Mouse (Mus musculus): ENCODE results near the gene Kcng4. TPM values are rescaled to one million over a fixed set of nuclear protein-coding genes. Genes with fewer than 3 reads are reported as not detected.
A peak's percentile ranks its signal among the peaks of the same experiment; 100 is the strongest.

The Kcng4 gene
- polyA plus RNA-seq, 1 experiment from 2014 or later: 0.19 TPM

DNA sequence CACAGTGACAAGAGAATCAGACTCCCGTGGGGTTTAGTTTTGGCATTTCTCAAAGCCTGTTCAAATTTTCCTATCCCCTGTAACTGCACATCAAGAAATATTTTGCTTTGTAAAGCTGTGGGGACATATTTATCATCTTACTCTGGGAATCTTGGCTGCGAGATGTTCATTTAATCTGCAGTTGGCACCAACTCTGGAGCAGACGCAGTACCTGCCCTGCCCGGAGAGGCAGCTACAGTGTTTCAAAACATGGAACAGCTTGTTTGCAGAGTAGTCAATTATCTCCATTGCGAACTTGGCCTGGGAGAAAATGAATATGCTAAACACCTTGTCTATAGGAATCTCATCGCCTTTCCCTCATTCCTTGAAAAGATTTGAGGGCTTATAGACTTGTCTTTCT is 2.8 kb upstream of the Kcng4 start:
- WGBS: 73% methylated on average over 6 of the region's 6 CpGs
- no peak overlapping the region for H3K9ac ChIP-seq

DNA sequence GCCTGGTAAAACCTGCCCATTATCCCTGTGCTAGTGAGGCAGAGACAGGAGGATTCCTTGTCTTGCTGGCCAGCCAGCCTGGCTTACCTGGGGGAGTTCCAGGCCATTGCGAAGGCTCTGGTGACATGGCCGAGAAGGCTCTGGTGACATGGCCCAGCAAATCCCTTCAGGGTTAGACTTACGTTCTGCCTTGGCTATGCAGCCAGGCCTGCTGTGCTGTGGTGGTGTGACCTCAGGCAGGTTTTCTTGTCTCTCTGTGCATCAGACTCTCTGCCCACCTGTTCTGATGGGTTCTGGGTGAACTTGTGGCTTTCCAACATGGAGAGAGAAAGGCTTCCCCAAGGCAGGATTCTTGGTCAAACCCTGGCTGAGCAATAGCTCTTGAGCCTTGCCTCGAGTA is 1.9 kb upstream of the Kcng4 start:
- Histone ChIP-seq H3K4me1 (peaks cover 16% of the 10 kb centered on the region), H3K9ac (no peak overlapping the region), H3K36me3 (no peaks in the 10 kb centered on the region), H3K4me2 (no peak overlapping the region), H3K9me3 (no peaks in the 10 kb centered on the region), H3K4me3 (no peak overlapping the region), H3K27ac (no peak overlapping the region), H3K27me3 (peaks cover 18% of the 10 kb centered on the region)
- 81% methylated on average over 4 of the region's 4 CpGs for WGBS
- no peak for ATAC-seq (ENCODE audit: insufficient number of reproducible peaks, low FRiP score, low TSS enrichment, low read depth)

More for the DNA sequence above, 2.8 kb upstream of the Kcng4 start:
- Histone ChIP-seq H3K36me3 (no peaks in the 10 kb centered on the region), H3K9me3 (no peaks in the 10 kb centered on the region), H3K4me1 (peaks cover 16% of the 10 kb centered on the region), H3K4me2 (no peak overlapping the region), H3K4me3 (no peak overlapping the region), H3K27ac (no peak overlapping the region), H3K27me3 (peaks cover 10% of the 10 kb centered on the region)
- ATAC-seq (ENCODE audit: insufficient number of reproducible peaks, low FRiP score, low TSS enrichment, low read depth): no peak

DNA sequence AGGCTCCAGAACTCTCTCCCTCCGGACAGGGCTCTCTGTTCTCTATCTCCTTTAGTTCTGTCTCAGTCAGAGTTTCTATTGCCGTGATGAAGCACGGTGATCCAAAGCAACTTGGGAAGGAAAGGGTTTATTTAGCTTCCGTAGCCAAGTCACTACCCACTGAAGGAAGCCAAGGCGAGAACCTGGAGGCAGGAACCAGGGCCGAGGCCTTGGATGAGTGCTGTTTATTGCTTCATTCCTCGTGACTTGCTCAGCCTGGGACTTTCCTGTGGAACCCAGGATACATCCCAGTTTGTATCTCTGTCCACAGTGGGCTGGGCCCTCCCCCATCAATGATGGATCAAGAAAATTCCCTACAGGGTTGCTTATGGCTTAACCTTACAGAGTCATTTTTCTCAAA is 1.3 kb upstream of the Kcng4 start:
- no peaks in the 10 kb centered on the region for H3K36me3 ChIP-seq
- no peak overlapping the region for H3K27ac ChIP-seq
- H3K4me2 ChIP-seq: no peak overlapping the region
- H3K4me1 ChIP-seq: peaks cover 16% of the 10 kb centered on the region
- 49% methylated on average over 7 of the region's 7 CpGs for WGBS
- H3K27me3 ChIP-seq: peaks cover 18% of the 10 kb centered on the region
- H3K9me3 ChIP-seq: no peaks in the 10 kb centered on the region
- H3K9ac ChIP-seq: no peak overlapping the region
- no peak for ATAC-seq (ENCODE audit: insufficient number of reproducible peaks, low FRiP score, low TSS enrichment, low read depth)
- no peak overlapping the region for H3K4me3 ChIP-seq

DNA sequence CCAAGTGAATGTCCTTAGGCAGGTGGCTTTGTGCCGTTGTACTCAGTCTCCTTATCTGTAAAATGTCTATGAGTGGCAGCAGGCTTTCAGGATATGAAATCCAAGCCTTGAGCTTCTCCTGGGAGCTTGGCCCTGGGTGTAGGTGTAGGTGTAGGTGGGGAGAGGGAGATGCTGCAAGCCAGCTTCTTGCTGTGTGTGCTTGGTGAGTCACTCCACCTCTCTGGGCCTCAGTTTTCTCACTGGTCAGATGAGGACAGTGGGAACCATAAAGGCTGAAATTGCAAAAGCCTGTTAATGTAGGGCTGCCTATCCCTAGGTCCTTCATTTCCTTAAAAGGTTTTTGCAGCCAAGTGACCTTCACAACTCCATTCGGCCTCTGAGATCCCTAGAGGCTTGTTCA is 478 bp upstream of the Kcng4 start:
- Histone ChIP-seq H3K9ac (no peak overlapping the region), H3K27ac (no peak overlapping the region), H3K27me3 (peaks cover 18% of the 10 kb centered on the region), H3K9me3 (no peaks in the 10 kb centered on the region), H3K4me2 (no peak overlapping the region), H3K4me3 (no peak overlapping the region), H3K36me3 (no peaks in the 10 kb centered on the region), H3K4me1 (peaks cover 16% of the 10 kb centered on the region)
- no peak for ATAC-seq (ENCODE audit: insufficient number of reproducible peaks, low FRiP score, low TSS enrichment, low read depth)
- WGBS: 57% methylated on average over 2 of the region's 2 CpGs

DNA sequence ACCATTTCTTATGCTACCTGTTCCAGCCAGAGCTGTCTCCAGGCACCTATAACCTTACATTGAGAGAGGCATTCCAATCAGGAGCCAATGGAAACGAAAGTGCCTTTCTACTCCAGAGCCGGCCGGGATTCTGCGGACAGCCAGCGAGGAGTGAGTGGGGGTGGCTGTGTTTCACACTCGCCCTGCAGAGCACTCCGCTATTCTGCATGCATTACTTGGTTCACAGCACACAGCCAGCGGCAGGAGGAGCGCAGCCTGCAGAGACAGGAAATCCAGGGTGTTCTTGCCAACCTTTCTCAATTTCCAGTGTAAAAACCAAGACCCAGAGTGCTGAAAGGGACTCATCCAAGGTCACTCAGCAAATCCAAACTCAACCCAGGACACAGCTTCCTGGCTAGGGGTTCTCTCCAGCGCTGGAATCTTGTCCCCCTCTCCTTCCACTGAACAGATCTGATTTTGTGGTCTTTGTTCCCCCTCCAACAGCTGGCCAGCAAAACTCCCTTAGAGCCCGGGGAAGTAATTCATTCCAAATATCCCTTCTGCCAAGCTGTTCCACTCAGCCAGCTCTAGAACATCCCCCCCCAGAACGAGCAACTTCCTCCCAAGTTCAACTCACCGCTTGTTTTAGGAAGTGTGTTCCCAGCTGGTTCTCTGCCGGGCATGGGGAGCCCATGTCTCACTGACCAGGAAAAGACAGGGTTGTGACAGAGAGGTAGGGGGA is 704 bp downstream of the Kcng4 start:
- peak; percentile 36; the same call in 1 of the 2 replicates for ATAC-seq (ENCODE audit: insufficient number of reproducible peaks, low FRiP score, low TSS enrichment, low read depth)
- Histone ChIP-seq H3K4me1 (peaks cover 16% of the 10 kb centered on the region), H3K9ac (no peak overlapping the region), H3K27me3 (peaks cover 18% of the 10 kb centered on the region), H3K4me3 (no peak overlapping the region), H3K36me3 (no peaks in the 10 kb centered on the region), H3K27ac (peak overlapping the region; percentile 59; the same call in 1 of the 2 replicates), H3K9me3 (no peaks in the 10 kb centered on the region), H3K4me2 (no peak overlapping the region)
- WGBS: 25% methylated on average over 14 of the region's 14 CpGs

DNA sequence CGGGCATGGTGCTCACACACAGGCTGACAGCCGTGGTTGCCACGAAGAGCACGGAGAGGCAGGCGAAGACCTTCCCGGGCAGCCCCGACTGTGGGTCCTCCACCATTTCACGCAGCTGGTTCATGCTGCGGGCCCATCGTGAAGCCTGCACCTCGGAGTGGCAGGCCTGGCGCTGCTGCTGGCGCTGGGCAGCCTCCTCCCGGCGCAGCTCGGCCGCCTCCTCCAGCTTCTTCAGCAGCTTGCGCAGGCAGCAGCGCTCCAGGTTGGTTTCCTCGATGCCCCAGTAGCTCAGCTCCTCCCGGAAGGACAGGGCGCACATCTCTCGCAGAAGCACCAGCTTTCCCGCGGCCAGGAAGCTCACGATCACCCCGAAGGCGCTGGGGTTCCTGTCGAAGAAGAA is 2.6 kb downstream of the Kcng4 start:
- Histone ChIP-seq H3K9me3 (no peaks in the 10 kb centered on the region), H3K27ac (no peak overlapping the region), H3K4me2 (no peak overlapping the region), H3K9ac (no peak overlapping the region), H3K36me3 (no peaks in the 10 kb centered on the region), H3K4me3 (no peak overlapping the region), H3K27me3 (peaks cover 20% of the 10 kb centered on the region), H3K4me1 (peaks cover 16% of the 10 kb centered on the region)
- WGBS: 47% methylated on average over 29 of the region's 29 CpGs
- ATAC-seq (ENCODE audit: insufficient number of reproducible peaks, low FRiP score, low TSS enrichment, low read depth): no peak

DNA sequence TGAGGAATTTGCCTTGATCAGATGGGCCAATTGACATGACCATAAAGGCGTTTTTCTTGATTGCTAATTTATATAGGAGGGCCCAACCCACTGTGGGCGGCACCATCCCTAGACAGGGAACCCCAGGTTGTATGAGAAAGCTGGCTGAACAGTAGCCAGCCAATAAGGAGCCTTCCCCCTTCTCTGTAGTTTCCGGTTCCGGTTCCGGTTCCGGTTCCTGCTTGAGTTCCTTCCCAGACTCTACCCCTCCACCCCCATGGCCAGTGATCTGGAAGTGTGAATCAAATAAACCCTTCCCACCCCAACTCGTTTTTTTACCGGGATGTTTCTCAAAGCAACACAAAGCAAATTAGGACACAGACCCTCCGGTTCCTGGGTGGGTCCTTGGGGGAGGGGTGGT is 3.2 kb downstream of the Kcng4 start:
- no peak overlapping the region for H3K27ac ChIP-seq
- no peak overlapping the region for H3K4me2 ChIP-seq
- H3K9ac ChIP-seq: no peak overlapping the region
- no peaks in the 10 kb centered on the region for H3K9me3 ChIP-seq
- H3K36me3 ChIP-seq: no peaks in the 10 kb centered on the region
- ATAC-seq (ENCODE audit: insufficient number of reproducible peaks, low FRiP score, low TSS enrichment, low read depth): no peak
- WGBS: 75% methylated on average over 9 of the region's 9 CpGs
- peaks cover 20% of the 10 kb centered on the region for H3K27me3 ChIP-seq
- H3K4me1 ChIP-seq: peaks cover 16% of the 10 kb centered on the region
- H3K4me3 ChIP-seq: no peak overlapping the region

DNA sequence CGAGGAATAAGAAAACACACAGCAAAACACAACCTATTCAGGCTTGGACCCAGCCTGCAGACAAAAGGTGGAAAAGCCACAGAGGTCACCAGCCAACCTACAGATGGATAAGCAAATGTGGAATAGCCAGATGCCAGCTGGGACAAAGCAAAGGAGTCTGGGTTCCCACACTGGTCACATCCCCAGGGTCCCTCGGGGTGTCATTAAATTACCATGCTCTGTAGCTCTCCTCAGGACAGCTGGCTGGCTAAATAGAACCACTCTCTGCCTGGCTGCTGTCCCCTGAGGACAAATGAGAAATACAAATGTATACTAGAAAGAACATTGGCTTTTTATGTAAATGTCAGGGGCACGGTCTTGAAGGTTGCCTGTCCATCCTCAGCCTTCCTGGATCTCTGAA is 4.6 kb downstream of the Kcng4 start:
- Histone ChIP-seq H3K27ac (no peak overlapping the region), H3K4me3 (no peak overlapping the region), H3K9ac (no peak overlapping the region), H3K27me3 (peaks cover 20% of the 10 kb centered on the region), H3K4me2 (no peak overlapping the region), H3K36me3 (no peaks in the 10 kb centered on the region), H3K4me1 (peaks cover 14% of the 10 kb centered on the region), H3K9me3 (no peaks in the 10 kb centered on the region)
- WGBS: 42% methylated on average over 3 of the region's 3 CpGs
- no peak for ATAC-seq (ENCODE audit: insufficient number of reproducible peaks, low FRiP score, low TSS enrichment, low read depth)

DNA sequence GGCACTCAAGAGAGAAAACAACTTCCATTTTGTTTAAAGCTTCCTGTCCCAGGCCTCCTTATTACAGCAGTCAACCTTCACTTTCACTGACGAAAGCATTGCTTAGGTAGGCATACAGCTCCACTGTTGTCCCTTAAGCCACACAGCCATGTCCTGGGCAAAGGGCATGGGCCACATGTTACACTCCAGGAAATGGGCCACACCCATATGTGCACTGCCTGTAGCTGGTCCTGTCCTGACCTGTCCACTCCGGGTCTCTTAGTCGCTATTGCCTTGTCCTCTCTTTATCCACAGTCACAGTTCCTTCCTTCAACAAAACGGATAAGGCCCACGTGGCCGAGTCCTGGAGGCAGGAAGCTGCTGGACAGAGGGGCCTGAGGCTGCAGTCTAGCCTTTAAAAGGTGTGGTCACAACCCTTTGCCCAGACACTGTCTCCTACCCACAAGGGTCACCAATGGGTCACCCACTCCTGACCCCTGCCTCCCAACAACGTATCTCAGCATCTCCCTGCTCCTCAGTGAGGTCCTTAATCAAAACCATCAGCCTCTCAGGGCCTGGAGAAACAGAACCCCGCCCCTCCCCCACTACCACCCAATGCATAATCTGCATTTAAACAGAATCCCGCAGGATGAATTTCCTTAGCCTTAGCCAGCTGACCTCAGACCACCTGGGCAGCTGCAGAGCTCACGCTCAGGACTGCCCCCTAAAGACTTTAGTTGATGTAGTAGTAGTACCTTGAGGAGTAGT is 7.7 kb downstream of the Kcng4 start:
- peaks cover 5% of the 10 kb centered on the region for H3K27me3 ChIP-seq

DNA sequence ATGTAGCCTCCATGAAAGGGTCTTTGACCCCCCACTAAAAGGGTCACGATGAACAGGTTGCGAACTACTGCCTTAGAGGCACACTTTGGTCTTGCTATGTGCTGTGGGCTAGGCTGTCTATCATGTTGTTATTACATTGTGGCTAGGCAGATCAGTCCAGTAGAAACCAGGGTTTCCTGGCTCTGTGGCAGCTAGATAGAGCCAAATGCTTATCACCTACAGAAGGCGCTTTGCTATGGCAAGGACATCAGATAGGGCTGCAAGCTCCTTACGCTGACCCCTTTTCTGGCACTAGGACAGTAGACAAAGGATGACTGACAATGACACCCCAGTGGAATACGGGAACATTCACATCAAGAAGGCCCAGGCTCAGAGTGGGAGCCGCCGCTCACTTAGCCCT is 8.3 kb downstream of the Kcng4 start:
- Histone ChIP-seq H3K27ac (no peak overlapping the region), H3K4me1 (no peaks in the 10 kb centered on the region), H3K4me2 (no peak overlapping the region), H3K4me3 (no peak overlapping the region), H3K36me3 (no peaks in the 10 kb centered on the region), H3K27me3 (peaks cover 2% of the 10 kb centered on the region; the same call in 1 of the 2 replicates), H3K9me3 (no peaks in the 10 kb centered on the region), H3K9ac (no peak overlapping the region)
- ATAC-seq (ENCODE audit: insufficient number of reproducible peaks, low FRiP score, low TSS enrichment, low read depth): no peak
- WGBS: 88% methylated on average over 7 of the region's 7 CpGs

More for the DNA sequence above, 7.7 kb downstream of the Kcng4 start:
- 16% methylated on average over 10 of the region's 10 CpGs for WGBS
- Histone ChIP-seq H3K4me1 (no peaks in the 10 kb centered on the region), H3K27ac (no peak overlapping the region), H3K9ac (no peak overlapping the region), H3K9me3 (no peaks in the 10 kb centered on the region), H3K4me3 (no peak overlapping the region), H3K4me2 (no peak overlapping the region), H3K36me3 (no peaks in the 10 kb centered on the region)
- no peak for ATAC-seq (ENCODE audit: insufficient number of reproducible peaks, low FRiP score, low TSS enrichment, low read depth)

DNA sequence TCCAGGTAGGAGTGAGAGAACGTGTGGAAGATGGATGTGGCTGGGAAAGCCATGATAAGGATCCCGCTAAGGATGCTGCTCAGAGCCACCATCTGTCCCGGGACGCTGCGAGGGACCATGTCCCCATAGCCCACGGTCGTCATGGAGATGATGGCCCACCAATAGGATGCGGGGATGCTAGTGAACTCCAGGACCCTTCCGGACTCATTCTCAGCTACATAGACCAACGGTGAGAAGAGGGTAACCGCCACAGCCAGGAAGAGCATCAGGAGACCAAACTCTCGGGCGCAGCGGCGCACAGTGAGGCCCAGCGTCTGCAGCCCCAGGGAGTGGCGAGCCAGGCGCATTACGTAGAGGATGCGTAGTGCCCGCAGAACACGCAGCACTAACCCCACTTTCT is 9.7 kb downstream of the Kcng4 start:
- no peaks in the 10 kb centered on the region for H3K9me3 ChIP-seq

DNA sequence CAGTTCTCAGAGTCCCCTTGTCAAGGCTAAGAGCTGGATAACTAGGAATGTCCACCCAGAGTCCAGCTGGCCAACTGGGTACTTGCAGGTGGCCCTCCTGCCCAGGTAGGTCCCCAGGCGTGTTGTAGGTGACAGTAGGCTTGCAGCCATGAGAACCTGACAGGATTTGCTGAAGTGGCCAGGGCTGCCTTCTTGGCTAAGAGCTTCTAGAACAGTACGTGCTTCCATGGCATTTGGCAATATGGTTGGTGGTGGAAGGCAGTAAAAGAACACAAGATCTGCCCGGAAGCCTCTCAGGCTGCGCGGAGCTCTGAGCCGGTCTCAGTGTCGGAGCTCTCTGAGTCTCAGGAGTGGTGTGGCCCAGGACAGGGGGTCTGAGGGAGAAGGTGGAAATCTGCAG is 10.6 kb downstream of the Kcng4 start:
- Histone ChIP-seq H3K27me3 (0 out of 2 replicates have a peak, but pooled peaks cover 2% of the 10 kb centered on the region), H3K9me3 (no peaks in the 10 kb centered on the region), H3K36me3 (no peaks in the 10 kb centered on the region), H3K27ac (no peak overlapping the region), H3K4me2 (no peak overlapping the region), H3K4me3 (no peak overlapping the region), H3K4me1 (no peaks in the 10 kb centered on the region), H3K9ac (no peak overlapping the region)
- no peak for ATAC-seq (ENCODE audit: insufficient number of reproducible peaks, low FRiP score, low TSS enrichment, low read depth)
- 88% methylated on average over 7 of the region's 7 CpGs for WGBS

More for the DNA sequence above, 9.7 kb downstream of the Kcng4 start:
- Histone ChIP-seq H3K27me3 (0 out of 2 replicates have a peak, but pooled peaks cover 2% of the 10 kb centered on the region), H3K9ac (no peak overlapping the region), H3K4me3 (no peak overlapping the region), H3K4me2 (no peak overlapping the region), H3K4me1 (no peaks in the 10 kb centered on the region), H3K27ac (no peak overlapping the region), H3K36me3 (no peaks in the 10 kb centered on the region)
- 82% methylated on average over 22 of the region's 22 CpGs for WGBS
- ATAC-seq (ENCODE audit: insufficient number of reproducible peaks, low FRiP score, low TSS enrichment, low read depth): no peak

All from limb, embryonic 15.5 days (tissue).